Mouse (Mus musculus) olfactory bulb, adult 2 months (tissue): ENCODE measurements around the gene Asb16.

Experiments used
- CTCF ChIP-seq: fragments of 200-500 bp; IDR thresholded peaks from 2 replicates; pipeline ENCODE4 v1.5.1; 2012; ENCODE audit warnings: low read depth, mild to moderate bottlenecking, low read length, moderate library complexity; ENCODE audit not compliant: insufficient read depth
- POLR2A ChIP-seq: fragments of 200-500 bp; IDR thresholded peaks from 2 replicates; pipeline ENCODE4 v1.6.1; 2012; ENCODE audit warnings: mild to moderate bottlenecking, low read depth, low read length, moderate library complexity; ENCODE audit not compliant: insufficient read depth

DNA sequence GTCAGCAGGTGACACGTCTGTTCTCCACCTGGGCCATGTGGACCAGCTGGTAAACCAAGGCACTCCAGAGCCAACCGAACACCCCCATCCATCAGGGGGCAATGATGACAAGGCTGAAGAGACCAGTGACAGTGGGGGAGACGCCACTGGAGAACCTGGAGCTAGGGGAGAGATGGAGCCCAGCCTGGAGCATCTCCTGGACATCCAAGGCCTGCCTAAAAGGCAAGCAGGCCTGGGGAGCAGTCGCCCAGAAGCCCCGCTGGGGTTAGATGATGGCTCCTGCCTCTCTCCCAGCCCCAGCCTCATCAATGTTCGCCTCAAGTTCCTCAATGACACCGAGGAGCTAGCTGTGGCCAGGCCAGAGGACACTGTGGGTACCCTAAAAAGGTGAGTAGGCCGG, 18.9 kb downstream of the Asb16 start:
- no peak for TF ChIP-seq CTCF
- TF ChIP-seq POLR2A = no peak
